Mouse (Mus musculus) left cerebral cortex, adult 2 months (tissue): ENCODE results near the gene Prkar2b. TPM values are rescaled to one million over a fixed set of nuclear protein-coding genes. Genes with fewer than 3 reads are reported as not detected.
A peak's percentile ranks its signal among the peaks of the same experiment; 100 is the strongest.

Experiments used
- DNase-seq, 2 experiments: peaks; one replicate each; pipeline ENCODE4 v3.0.0; 2021 to 2022; ENCODE audit warnings: low spot score in 2 of 2, mixed read lengths in 1 of 2; ENCODE audit errors: extremely low spot score in 1 of 2
- H3K27ac ChIP-seq: fragments of 200-600 bp; 2 replicates; pipeline ENCODE4 v1.8.1; 2022
- H3K4me3 ChIP-seq: fragments of 200-600 bp; 2 replicates; pipeline ENCODE4 v1.8.1; 2022
- CTCF ChIP-seq: fragments of 200-600 bp; IDR thresholded peaks from 2 replicates; pipeline ENCODE4 v1.8.1; 2022; ENCODE audit warnings: antibody characterized with exemption, mild to moderate bottlenecking, moderate library complexity
- intact Hi-C: fragments of 180-260 bp; cut with DNase I; formaldehyde crosslinking; loops from one replicate; pipeline ENCODE4 v1.15.1; 2025
- total RNA-seq, 2 experiments: library from RNA; stranded (reverse); gene quantifications; 2 replicates each; pipeline ENCODE4 v1.2.3; 2021

The Prkar2b gene
- total RNA-seq, 2 experiments from 2014 or later = 70.7 to 75.9 TPM

DNA sequence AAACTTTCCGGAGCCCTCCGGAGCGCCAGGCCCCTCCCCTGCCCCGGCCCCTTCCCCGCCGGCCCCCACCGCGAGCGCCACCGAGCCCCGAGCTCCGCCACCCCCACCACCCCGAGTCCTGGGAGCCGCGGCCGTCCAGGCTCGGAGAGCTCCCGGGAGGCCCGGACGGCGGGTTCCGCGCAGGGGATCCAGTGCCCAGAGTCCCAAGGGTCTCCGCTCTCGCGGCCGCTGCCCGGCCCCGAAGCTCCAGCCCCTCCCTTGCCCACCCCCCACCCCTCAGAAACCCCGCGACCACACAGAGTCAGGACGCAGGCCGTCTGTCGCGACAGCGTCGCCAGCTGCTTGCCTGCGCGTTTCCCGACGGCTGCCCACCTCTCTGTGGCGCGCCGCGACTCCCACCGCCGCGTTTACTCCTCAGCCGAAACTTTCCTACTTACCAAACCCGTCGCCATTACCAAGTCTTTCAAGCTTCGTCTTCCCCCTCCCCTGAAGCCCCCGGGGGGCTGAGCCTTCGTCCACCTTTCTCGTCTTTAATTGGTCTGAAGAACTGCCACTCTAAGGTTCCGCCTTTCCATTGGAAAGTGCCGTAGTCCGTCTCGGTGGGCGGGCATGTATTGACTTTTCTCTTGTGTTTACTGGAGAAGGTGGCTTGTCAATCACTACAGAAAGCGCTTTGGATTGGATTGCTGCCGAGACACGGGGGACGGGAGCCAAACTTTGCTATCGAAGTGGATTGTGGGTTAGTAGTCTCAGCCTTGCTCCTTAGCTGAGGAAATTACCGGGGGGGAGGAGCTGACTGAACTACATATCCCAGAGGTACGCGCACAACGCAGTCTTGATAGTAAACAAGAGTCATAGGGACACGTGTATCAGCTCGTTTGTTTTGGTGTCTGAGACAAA, 111.1 kb downstream of the Prkar2b start, which contains the start of gene Hbp1:
Gene Hbp1 (minus strand): TSS at position 777 of the 900 bp plus-strand sequence.
- intact Hi-C loops = loop anchor here (5.0 kb wide), 1 partner anchor 1087 kb away; no protein-coding TSS in a partner anchor
- TF ChIP-seq CTCF = no peak
- peak; percentile 98 for DNase-seq
- peak within 1 kb of the TSS; percentile 96 for H3K27ac ChIP-seq
- H3K4me3 ChIP-seq = peak within 1 kb of the TSS; percentile 84

GRCm38 (mm10) chr12:31949193-31949741, 111.8 kb downstream of the Prkar2b start:
- intact Hi-C loops = no loop called here
- TF ChIP-seq CTCF = peak; percentile 34
- Histone ChIP-seq H3K4me3 (peak overlapping the region; percentile 84), H3K27ac (peak overlapping the region; percentile 96)
- peak; percentile 85 to 93 for DNase-seq

DNA sequence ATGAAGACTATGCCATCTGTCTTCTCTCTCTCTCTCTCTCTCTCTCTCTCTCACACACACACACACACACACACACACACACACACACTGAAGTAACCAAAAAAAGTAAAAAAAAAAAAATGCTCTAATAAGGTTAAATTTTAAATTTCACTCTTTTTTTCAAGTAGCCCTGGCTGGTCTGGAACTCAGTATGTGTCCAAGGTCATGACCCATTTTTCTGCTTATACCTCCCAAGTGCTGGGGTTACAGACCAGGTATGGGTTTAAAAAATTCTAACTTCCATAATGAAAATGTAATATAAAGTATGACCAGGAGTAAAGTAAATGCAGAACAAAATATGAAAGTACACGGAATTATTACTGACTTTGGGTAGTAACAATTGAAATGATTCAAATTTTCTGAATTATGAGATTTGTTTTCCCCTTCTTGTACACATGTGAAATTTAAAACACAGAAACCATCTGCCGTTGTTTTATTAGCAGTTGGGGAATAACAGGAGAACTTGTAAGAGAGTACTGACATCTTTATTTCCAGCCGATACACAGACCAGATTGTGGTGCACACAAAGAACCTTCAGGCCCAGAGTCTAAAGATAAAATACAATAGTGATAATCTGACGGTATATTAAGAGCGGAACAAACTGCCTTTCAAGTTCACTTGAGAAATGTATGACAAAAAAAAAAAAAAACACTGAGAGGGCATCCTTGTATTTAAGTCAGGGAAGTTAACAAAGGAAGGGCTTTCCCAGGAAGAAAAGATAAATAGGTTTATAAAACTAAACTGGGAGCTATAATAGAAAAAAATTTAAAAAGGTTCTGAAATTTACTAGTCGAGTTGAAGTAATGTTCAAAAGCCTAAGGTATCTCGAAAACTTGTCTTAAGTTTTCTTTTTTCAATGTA, 112.7 kb downstream of the Prkar2b start:
- intact Hi-C loops = no loop called here
- DNase-seq = no peak
- no peak for TF ChIP-seq CTCF
- peak overlapping the region; percentile 96 for H3K27ac ChIP-seq
- peak overlapping the region; percentile 84 for H3K4me3 ChIP-seq

GRCm38 (mm10) chr12:31947476-31947875, 113.6 kb downstream of the Prkar2b start:
- no peak overlapping the region for H3K4me3 ChIP-seq
- intact Hi-C loops = no loop called here
- no peak for DNase-seq
- no peak overlapping the region for H3K27ac ChIP-seq
- TF ChIP-seq CTCF = peak; percentile 55

- no peak overlapping the region for H3K4me3 ChIP-seq
- DNase-seq = no peak
- intact Hi-C loops = no loop called here
- no peak overlapping the region for H3K27ac ChIP-seq
- TF ChIP-seq CTCF = no peak
Observed at GRCm38 (mm10) chr12:31944405-31944804, 116.7 kb downstream of the Prkar2b start.

DNA sequence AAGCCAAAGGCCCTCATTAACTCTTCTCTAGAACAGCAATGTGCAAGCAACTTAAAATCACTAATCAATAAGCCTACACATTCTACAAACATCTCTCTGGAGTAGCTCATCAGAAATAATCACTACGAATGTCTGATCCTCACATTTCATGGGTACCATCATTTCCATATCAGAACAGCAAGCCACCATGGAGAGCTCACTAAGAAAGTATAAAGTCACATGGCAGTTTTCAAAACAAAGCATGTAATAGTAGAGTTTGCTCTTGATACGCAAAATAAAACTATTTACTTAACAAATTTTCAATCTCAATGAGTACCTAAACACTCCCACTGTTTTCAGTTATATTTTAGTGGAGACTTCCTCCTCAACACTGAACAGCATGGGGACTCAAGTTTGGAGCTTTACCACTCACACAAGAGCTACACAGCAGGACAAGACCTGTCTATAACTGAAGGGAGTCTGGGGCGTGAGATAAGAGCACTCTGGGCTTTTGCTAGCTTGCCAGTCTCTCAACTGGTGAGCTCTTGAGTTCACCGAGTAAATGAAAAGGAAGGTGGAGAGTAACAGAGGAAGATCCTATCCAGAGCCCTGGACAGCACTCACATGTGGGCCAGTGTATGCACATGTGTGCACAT, 118.0 kb downstream of the Prkar2b start:
- intact Hi-C loops = no loop called here
- TF ChIP-seq CTCF = no peak

GRCm38 (mm10) chr12:31939026-31939425, 122.1 kb downstream of the Prkar2b start:
- TF ChIP-seq CTCF = no peak
- Histone ChIP-seq H3K4me3 (no peak overlapping the region), H3K27ac (no peak overlapping the region)
- intact Hi-C loops = loop anchor here (10.0 kb wide), 1 partner anchor 564 kb away; no protein-coding TSS in a partner anchor
- no peak for DNase-seq

More for the DNA sequence above, 118.0 kb downstream of the Prkar2b start:
- H3K27ac ChIP-seq = no peak overlapping the region
- no peak for DNase-seq
- H3K4me3 ChIP-seq = no peak overlapping the region

DNA sequence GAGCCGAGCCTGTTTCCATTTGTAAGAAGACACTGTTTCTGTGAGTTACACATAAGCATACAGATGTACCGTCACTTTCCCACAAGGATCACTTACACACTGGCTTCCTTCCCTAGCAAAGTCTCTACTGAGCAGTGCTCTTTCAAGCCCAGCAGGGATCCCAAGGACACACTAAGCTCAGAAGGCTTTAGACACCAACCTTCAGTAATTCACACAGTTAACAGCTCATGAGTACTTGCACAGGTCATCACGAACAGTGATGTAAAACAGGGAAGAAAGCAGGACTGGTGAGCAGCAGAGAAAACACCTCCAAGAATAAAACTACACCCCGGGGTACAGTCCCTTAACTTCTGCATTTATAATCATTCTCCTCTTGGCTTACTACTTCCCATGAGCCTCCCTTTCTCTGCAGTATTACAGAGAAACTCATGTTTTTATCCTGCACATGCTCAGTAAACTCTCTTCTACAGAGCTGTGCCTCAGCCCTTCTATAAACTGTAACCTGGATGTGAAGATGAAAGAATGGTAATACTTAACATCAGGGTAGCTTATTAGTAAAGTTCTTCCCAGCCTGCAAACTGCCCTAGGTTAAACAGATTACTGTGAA, 122.6 kb downstream of the Prkar2b start:
- intact Hi-C loops = loop anchor here (10.0 kb wide), 1 partner anchor 564 kb away; no protein-coding TSS in a partner anchor
- no peak overlapping the region for H3K27ac ChIP-seq
- DNase-seq = no peak
- no peak overlapping the region for H3K4me3 ChIP-seq
- no peak for TF ChIP-seq CTCF

GRCm38 (mm10) chr12:31937613-31938012, 123.5 kb downstream of the Prkar2b start:
- Histone ChIP-seq H3K4me3 (no peak overlapping the region), H3K27ac (no peak overlapping the region)
- intact Hi-C loops = loop anchor here (10.0 kb wide), 1 partner anchor 563 kb away; no protein-coding TSS in a partner anchor
- DNase-seq = no peak
- no peak for TF ChIP-seq CTCF

DNA sequence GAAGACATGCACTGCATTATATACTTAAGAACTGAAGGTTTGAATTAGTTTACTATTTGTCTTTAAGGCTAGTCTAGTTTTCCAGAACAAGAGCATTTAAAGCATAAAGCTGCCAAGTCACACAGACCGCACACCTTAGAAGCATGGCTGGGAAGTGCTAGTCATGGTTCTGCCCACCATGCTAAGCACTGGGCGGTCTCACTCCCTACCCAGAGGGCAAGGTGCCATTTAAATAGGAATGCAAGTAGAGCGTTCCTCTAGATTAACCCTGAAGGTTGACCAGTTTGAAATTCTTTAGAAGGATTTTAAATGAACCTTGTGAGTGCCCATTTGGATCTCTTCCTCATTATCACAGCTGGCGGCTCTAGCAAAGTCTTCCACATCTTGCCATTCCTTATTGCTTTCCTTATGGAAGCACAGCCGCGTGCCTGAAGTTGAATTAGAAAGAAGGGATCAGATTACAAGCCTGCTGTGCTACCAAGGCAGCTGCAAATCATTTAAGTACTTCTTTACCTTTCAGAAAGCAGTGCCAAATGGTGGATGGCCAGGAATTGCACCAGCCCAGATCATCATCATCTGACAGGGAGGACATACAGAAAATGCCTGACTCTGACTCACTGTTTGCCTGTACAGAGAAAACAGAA, 124.3 kb downstream of the Prkar2b start:
- no peak overlapping the region for H3K27ac ChIP-seq
- H3K4me3 ChIP-seq = no peak overlapping the region
- no peak for DNase-seq
- TF ChIP-seq CTCF = no peak
- intact Hi-C loops = loop anchor here (10.0 kb wide), 1 partner anchor 562 kb away; no protein-coding TSS in a partner anchor
